ENCODE assay signal across 8 mouse cellular contexts in genomic region chr13:51099560-51100232, GRCm38 (mm10). TPM values are rescaled to one million over a fixed set of nuclear protein-coding genes. Genes with fewer than 3 reads are reported as not detected.
A peak's percentile ranks its signal among the peaks of the same experiment; 100 is the strongest.
DNase-seq lines count a peak whose midpoint lies in the region; ATAC-seq and TF ChIP-seq lines count a peak whose summit lies in the region.

No protein-coding gene starts in this region.

- H3K36me3 ChIP-seq in heart, postnatal 0 days (replicated peaks; ENCODE audit: control insufficient read depth, insufficient read depth, low read length): 0 out of 2 replicates have a peak, but pooled peaks cover 4% of the 10 kb centered on the region
- H3K36me3 ChIP-seq in limb, embryonic 13.5 days: peaks cover 15% of the 10 kb centered on the region
- H3K36me3 ChIP-seq in midbrain, embryonic 14.5 days (ENCODE audit: control insufficient read depth, insufficient read depth, low read length): no peaks in the 10 kb centered on the region

- no peak for TF ChIP-seq EP300 in heart, postnatal 0 days (IDR thresholded peaks at IDR 0.05; ENCODE audit: low read depth)

- 4% methylated on average over 26 of the region's 26 CpGs for WGBS in heart, postnatal 0 days
- WGBS in limb, embryonic 13.5 days: 5% methylated on average over 26 of the region's 26 CpGs
- 2% methylated on average over 26 of the region's 26 CpGs for WGBS in midbrain, embryonic 14.5 days

- 0 out of 2 replicates have a peak, but pooled peaks cover 6% of the 10 kb centered on the region for H3K4me1 ChIP-seq in heart, postnatal 0 days (ENCODE audit: control insufficient read depth, insufficient read depth)
- peaks cover 28% of the 10 kb centered on the region for H3K4me1 ChIP-seq in limb, embryonic 13.5 days
- peaks cover 14% of the 10 kb centered on the region for H3K4me1 ChIP-seq in midbrain, embryonic 14.5 days (ENCODE audit: control insufficient read depth, insufficient read depth, low read length)

- H3K4me3 ChIP-seq in layer of hippocampus, adult 2 months: peak overlapping the region; percentile 76
- peak overlapping the region; percentile 80 for H3K4me3 ChIP-seq in heart, postnatal 0 days (ENCODE audit: low read depth, low read length)
- peak overlapping the region; percentile 73 for H3K4me3 ChIP-seq in limb, embryonic 13.5 days
- peak overlapping the region; percentile 87 for H3K4me3 ChIP-seq in midbrain, embryonic 14.5 days (replicated peaks; ENCODE audit: low read depth, low read length)

- no peak for ATAC-seq in heart, postnatal 0 days (ENCODE audit: insufficient read depth, low read depth)
- peak; percentile 22; the same call in 1 of the 2 replicates for ATAC-seq in limb, embryonic 13.5 days (ENCODE audit: low FRiP score, low read depth)
- no peak for ATAC-seq in midbrain, embryonic 14.5 days (ENCODE audit: low FRiP score, low TSS enrichment)

- peak overlapping the region; percentile 79 for H3K9ac ChIP-seq in heart, postnatal 0 days (replicated peaks; ENCODE audit: low read depth, low read length)
- H3K9ac ChIP-seq in limb, embryonic 13.5 days: peak overlapping the region; percentile 98
- peak overlapping the region; percentile 96 for H3K9ac ChIP-seq in midbrain, embryonic 14.5 days (replicated peaks; ENCODE audit: low read length)

- intact Hi-C loops in left cerebral cortex, postnatal 4 days (cut with DNase I): loop anchor here (5.0 to 10.0 kb wide), 3 partner anchors 48 to 318 kb away; no protein-coding TSS in a partner anchor

- no peaks in the 10 kb centered on the region for H3K27me3 ChIP-seq in heart, postnatal 0 days (ENCODE audit: control insufficient read depth, insufficient read depth, low read length)
- H3K27me3 ChIP-seq in limb, embryonic 13.5 days: no peaks in the 10 kb centered on the region
- H3K27me3 ChIP-seq in midbrain, embryonic 14.5 days (ENCODE audit: control insufficient read depth, insufficient read depth, low read length): no peaks in the 10 kb centered on the region

- peak overlapping the region; percentile 94 for H3K27ac ChIP-seq in layer of hippocampus, adult 2 months
- peak overlapping the region; percentile 87 for H3K27ac ChIP-seq in heart, postnatal 0 days (ENCODE audit: low read depth)
- peak overlapping the region; percentile 86 for H3K27ac ChIP-seq in limb, embryonic 13.5 days
- peak overlapping the region; percentile 95 for H3K27ac ChIP-seq in midbrain, embryonic 14.5 days (replicated peaks; ENCODE audit: low read depth, low read length)

- DNase-seq in layer of hippocampus, adult 2 months (ENCODE audit: low spot score in 2 of 2): peak in 1 of 2 experiments; percentile 29
- DNase-seq in layer of hippocampus, postnatal 10 days (ENCODE audit: low spot score in 2 of 2): no peak
- peak; percentile 72 for DNase-seq in brain, adult 2 months (ENCODE audit: low read depth, low spot score)
- DNase-seq in heart, postnatal 0 days (ENCODE audit: low spot score): peak; percentile 43
- DNase-seq in midbrain, embryonic 14.5 days: no peak
- no peak for DNase-seq in adrenal gland, adult 8-10 months
- no peak for DNase-seq in left cerebral cortex, postnatal 4 days

- TF ChIP-seq CTCF in layer of hippocampus, adult 2 months (conservative IDR thresholded peaks at IDR 0.05): no peak
- TF ChIP-seq CTCF in heart, postnatal 0 days (IDR thresholded peaks at IDR 0.05; ENCODE audit: low read depth): no peak

- peak overlapping the region; percentile 98 for H3K4me2 ChIP-seq in heart, postnatal 0 days (ENCODE audit: low read depth, low read length)
- H3K4me2 ChIP-seq in limb, embryonic 13.5 days (replicated peaks): peak overlapping the region; percentile 95
- peak overlapping the region; percentile 60 for H3K4me2 ChIP-seq in midbrain, embryonic 14.5 days (ENCODE audit: low read length)

- H3K9me3 ChIP-seq in heart, postnatal 0 days (replicated peaks; ENCODE audit: control insufficient read depth, low read length): 0 out of 2 replicates have a peak, but pooled peaks cover 3% of the 10 kb centered on the region
- no peaks in the 10 kb centered on the region; the same call in 1 of the 2 replicates for H3K9me3 ChIP-seq in limb, embryonic 13.5 days
- H3K9me3 ChIP-seq in midbrain, embryonic 14.5 days (ENCODE audit: control insufficient read depth, low read length): 0 out of 2 replicates have a peak, but pooled peaks cover 4% of the 10 kb centered on the region

RNA-seq across cellular contexts. Expression of gene Spin1, which starts 1.0 kb away (rescaled TPM):
- 100 to 1,000 TPM; 162 to 167 TPM for total RNA-seq in layer of hippocampus, adult 2 months (2021)
- 100 to 1,000 TPM; 180 to 193 TPM for total RNA-seq in layer of hippocampus, postnatal 10 days (2021)
- 41.7 and 54.5 TPM in 2 replicates for total RNA-seq in heart, postnatal 0 days (2014; rRNA removed; ENCODE audit: low replicate concordance)
- 31.3 TPM in 2 replicates for polyA plus RNA-seq in heart, postnatal 0 days (2015; fragmentation: Nextera tagmentation; extraction: Ambion mirVana)
- polyA plus RNA-seq in limb, embryonic 13.5 days (2015; fragmentation: Nextera tagmentation; extraction: Ambion mirVana): 125 and 131 TPM in 2 replicates
- 149 and 202 TPM in 2 replicates for polyA plus RNA-seq in midbrain, embryonic 14.5 days (2014; fragmentation: Nextera tagmentation; extraction: Ambion mirVana)
- total RNA-seq in adrenal gland, adult 8-10 months (2022): 10 to 100 TPM; 61.3 to 93.0 (median 83.8) TPM
- total RNA-seq in left cerebral cortex, postnatal 4 days (2021): 100 to 1,000 TPM; 227 to 232 TPM

Comparison
In these comparisons a context has a peak if more than half of its experiments do, and no peak if none do; other contexts are left out.
1. DNase-seq: peak in brain, adult 2 months (single experiment) and heart, postnatal 0 days (single experiment); none in layer of hippocampus, postnatal 10 days (0 of 2), midbrain, embryonic 14.5 days (single experiment), adrenal gland, adult 8-10 months (single experiment) and left cerebral cortex, postnatal 4 days (single experiment).
2. Peak in every context shown above with its lines, with median percentiles within 50 percentile points of each other: H3K27ac ChIP-seq, H3K4me3 ChIP-seq, H3K4me2 ChIP-seq and H3K9ac ChIP-seq.